Mouse (Mus musculus) liver, embryonic 13.5 days (tissue): ENCODE results near the gene Supt20. TPM values are rescaled to one million over a fixed set of nuclear protein-coding genes. Genes with fewer than 3 reads are reported as not detected.
"Not testable (repeated sequence)": the region's sequence is repeated elsewhere in the genome, so short reads cannot be mapped to it uniquely, and the experiment has no call there.

Experiments
- ATAC-seq: fragments of 200-750 bp; cut with Nextera tagmentation; 2 replicates; pipeline ENCODE4 v1.8.0; 2017; ENCODE audit warnings: low read depth, mild to moderate bottlenecking, moderate number of reproducible peaks, moderate library complexity
- DNase-seq: peaks from one replicate; pipeline ENCODE4 v3.0.0; 2022
- H3K27ac ChIP-seq: fragments of 300-500 bp; sonication (generic); 2 replicates; pipeline ENCODE4 v1.5.1; 2015; ENCODE audit warnings: moderate library complexity, mild to moderate bottlenecking, inconsistent platforms
- H3K27me3 ChIP-seq: fragments of 300-500 bp; sonication (generic); 2 replicates; pipeline ENCODE4 v1.6.1; 2015; ENCODE audit warnings: mild to moderate bottlenecking, inconsistent platforms
- H3K36me3 ChIP-seq: fragments of 300-500 bp; sonication (generic); 2 replicates; pipeline ENCODE4 v1.6.1; 2015; ENCODE audit warnings: mild to moderate bottlenecking, inconsistent platforms
- H3K4me1 ChIP-seq: fragments of 300-500 bp; sonication (generic); replicated peaks from 2 replicates; pipeline ENCODE4 v1.6.1; 2015; ENCODE audit warnings: inconsistent platforms
- H3K4me2 ChIP-seq: fragments of 300-500 bp; sonication (generic); 2 replicates; pipeline ENCODE4 v1.6.1; 2015; ENCODE audit warnings: inconsistent platforms, mild to moderate bottlenecking, moderate library complexity
- H3K4me3 ChIP-seq: fragments of 300-500 bp; sonication (generic); replicated peaks from 2 replicates; pipeline ENCODE4 v1.5.1; 2015; ENCODE audit warnings: mild to moderate bottlenecking, inconsistent platforms
- H3K9ac ChIP-seq: fragments of 300-500 bp; sonication (generic); 2 replicates; pipeline ENCODE4 v1.6.1; 2015; ENCODE audit warnings: mild to moderate bottlenecking, inconsistent platforms
- H3K9me3 ChIP-seq: fragments of 300-500 bp; sonication (generic); replicated peaks from 2 replicates; pipeline ENCODE4 v1.6.1; 2016; ENCODE audit warnings: inconsistent platforms
- WGBS: fragments of 180-500 bp; shearing (Covaris S2); methylation state at CpG from one replicate; pipeline ENCODE4 v1.1.7; 2015; ENCODE audit not compliant: insufficient replicate concordance; 5-methylcytosine and 5-hydroxymethylcytosine counted together
- polyA plus RNA-seq: library from polyadenylated mRNA; unstranded; fragments of >200 nt; fragmentation: Nextera tagmentation; extraction: Ambion mirVana; gene quantifications from 2 replicates; pipeline ENCODE4 v1.2.1, GENCODE M21; 2015

Gene Supt20
- polyA plus RNA-seq, 1 experiment from 2014 or later, result 33.1 TPM

DNA sequence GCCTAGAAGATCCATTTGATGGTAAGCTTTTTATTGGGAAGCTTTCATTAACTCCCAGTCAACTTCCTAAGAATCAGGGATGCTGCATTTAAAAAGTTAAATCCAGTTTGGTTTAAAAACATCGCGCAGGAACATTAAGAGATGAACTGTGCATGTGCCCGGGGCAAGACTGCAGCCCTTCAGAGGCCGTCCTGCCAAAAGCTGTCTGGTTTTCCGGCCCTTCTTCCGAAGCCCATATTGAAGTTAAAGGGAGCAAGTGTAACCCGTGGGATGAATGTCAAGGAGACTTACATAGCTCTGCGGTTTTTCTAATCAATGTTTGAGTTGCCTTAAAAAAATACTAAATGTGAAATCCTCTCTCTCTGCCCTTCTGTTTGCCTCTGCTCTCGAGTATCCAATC is 66.6 kb downstream of the Supt20 start:
- ATAC-seq (no peak), DNase-seq (no peak)
- no peak overlapping the region for H3K4me3 ChIP-seq
- H3K4me1 ChIP-seq, result peaks cover 10% of the 10 kb centered on the region
- no peak overlapping the region for H3K27ac ChIP-seq
- H3K9ac ChIP-seq, result no peak overlapping the region
- WGBS, result 65% methylated on average over 9 of the region's 9 CpGs
- H3K27me3 ChIP-seq, result peaks cover 36% of the 10 kb centered on the region
- no peaks in the 10 kb centered on the region for H3K9me3 ChIP-seq
- H3K36me3 ChIP-seq, result no peaks in the 10 kb centered on the region
- no peak overlapping the region for H3K4me2 ChIP-seq

- DNase-seq (no peak), ATAC-seq (no peak)
- Histone ChIP-seq H3K4me3 (no peak overlapping the region), H3K4me2 (no peak overlapping the region), H3K27ac (no peak overlapping the region), H3K36me3 (no peaks in the 10 kb centered on the region), H3K27me3 (peaks cover 23% of the 10 kb centered on the region), H3K9me3 (no peaks in the 10 kb centered on the region), H3K9ac (no peak overlapping the region), H3K4me1 (peaks cover 7% of the 10 kb centered on the region; the same call in 1 of the 2 replicates)
- WGBS, result 62% methylated on average over 15 of the region's 15 CpGs
Observed at GRCm38 (mm10) chr3:54760321-54761115, 67.9 kb downstream of the Supt20 start.

DNA sequence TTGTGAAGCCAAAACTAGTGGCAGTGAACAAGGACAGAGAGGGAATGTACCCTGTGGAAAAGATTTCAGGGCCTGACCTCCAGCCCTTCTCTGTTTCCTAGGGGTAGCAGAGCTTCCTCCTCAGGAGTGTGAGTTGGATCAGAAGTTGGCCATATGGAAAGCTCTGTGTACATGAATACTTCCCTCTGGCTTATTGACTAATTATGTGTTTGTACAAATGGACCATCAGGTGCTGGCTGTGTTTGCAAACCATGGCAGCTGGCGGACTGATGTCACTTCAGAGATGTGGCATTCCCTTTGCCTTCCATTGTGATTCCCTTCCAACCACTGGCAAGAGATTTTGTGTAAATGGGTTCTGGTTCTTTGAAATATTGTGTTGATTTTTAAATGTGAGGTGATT is 68.7 kb downstream of the Supt20 start:
- DNase-seq (no peak), ATAC-seq (no peak)
- H3K27me3 ChIP-seq, result peaks cover 16% of the 10 kb centered on the region
- no peak overlapping the region for H3K4me2 ChIP-seq
- H3K27ac ChIP-seq, result no peak overlapping the region
- WGBS, result 70% methylated on average over 1 of the region's 1 CpGs
- H3K4me3 ChIP-seq, result no peak overlapping the region
- no peak overlapping the region for H3K9ac ChIP-seq
- H3K36me3 ChIP-seq, result no peaks in the 10 kb centered on the region
- peaks cover 7% of the 10 kb centered on the region; the same call in 1 of the 2 replicates for H3K4me1 ChIP-seq
- no peaks in the 10 kb centered on the region for H3K9me3 ChIP-seq

DNA sequence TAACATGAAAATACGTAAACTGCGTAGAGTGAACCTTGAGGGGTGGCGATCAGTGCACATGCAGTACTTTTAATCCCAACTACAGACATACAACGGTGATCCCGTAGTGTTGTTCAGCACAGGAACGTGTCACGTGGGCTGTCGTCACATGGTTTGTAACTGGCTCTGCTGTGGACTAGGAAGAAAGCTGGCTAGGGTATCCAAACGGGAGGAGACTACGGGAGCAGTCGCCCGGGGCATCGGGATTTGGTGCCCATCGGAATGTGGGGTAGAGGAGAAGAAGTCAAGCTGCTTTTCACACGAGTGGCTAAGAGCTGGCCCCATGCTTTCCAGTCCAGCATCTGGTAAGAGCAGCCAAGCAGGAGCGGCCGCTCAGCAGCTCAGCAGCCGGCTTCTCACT is 71.8 kb downstream of the Supt20 start:
- Histone ChIP-seq H3K36me3 (no peaks in the 10 kb centered on the region), H3K27ac (no peak overlapping the region), H3K9ac (no peak overlapping the region), H3K27me3 (no peaks in the 10 kb centered on the region), H3K9me3 (no peaks in the 10 kb centered on the region), H3K4me3 (no peak overlapping the region), H3K4me2 (no peak overlapping the region), H3K4me1 (peaks cover 7% of the 10 kb centered on the region; the same call in 1 of the 2 replicates)
- WGBS, result 67% methylated on average over 18 of the region's 18 CpGs
- DNase-seq (no peak), ATAC-seq (no peak)

- H3K4me1 ChIP-seq, H3K9ac ChIP-seq, DNase-seq, H3K4me2 ChIP-seq, H3K4me3 ChIP-seq, H3K27me3 ChIP-seq, H3K27ac ChIP-seq, ATAC-seq, H3K9me3 ChIP-seq, H3K36me3 ChIP-seq: not testable (repeated sequence)
- 69% methylated on average over 6 of the region's 6 CpGs for WGBS
Observed at GRCm38 (mm10) chr3:54765521-54765920, 72.9 kb downstream of the Supt20 start.

- Histone ChIP-seq H3K4me2 (no peak overlapping the region), H3K4me1 (peaks cover 4% of the 10 kb centered on the region; the same call in 1 of the 2 replicates), H3K4me3 (no peak overlapping the region), H3K9me3 (no peaks in the 10 kb centered on the region), H3K9ac (no peak overlapping the region), H3K27me3 (no peaks in the 10 kb centered on the region), H3K36me3 (no peaks in the 10 kb centered on the region), H3K27ac (no peak overlapping the region)
- no peak for DNase-seq
- no peak for ATAC-seq
- WGBS, result 69% methylated on average over 14 of the region's 14 CpGs
Observed at GRCm38 (mm10) chr3:54766034-54766433, 73.4 kb downstream of the Supt20 start.

GRCm38 (mm10) chr3:54766811-54767210 is 74.2 kb downstream of the Supt20 start:
- Histone ChIP-seq H3K4me2 (no peak overlapping the region), H3K27ac (no peak overlapping the region), H3K36me3 (no peaks in the 10 kb centered on the region), H3K4me1 (no peaks in the 10 kb centered on the region), H3K27me3 (no peaks in the 10 kb centered on the region), H3K4me3 (no peak overlapping the region), H3K9ac (no peak overlapping the region), H3K9me3 (no peaks in the 10 kb centered on the region)
- DNase-seq, result no peak
- WGBS, result 69% methylated on average over 5 of the region's 5 CpGs
- no peak for ATAC-seq

- no peaks in the 10 kb centered on the region for H3K36me3 ChIP-seq
- H3K9ac ChIP-seq, result no peak overlapping the region
- H3K27ac ChIP-seq, result no peak overlapping the region
- 0 out of 2 replicates have a peak, but pooled peaks cover 3% of the 10 kb centered on the region for H3K9me3 ChIP-seq
- DNase-seq, result no peak
- ATAC-seq, result no peak
- no peak overlapping the region for H3K4me3 ChIP-seq
- no peak overlapping the region for H3K4me2 ChIP-seq
- H3K4me1 ChIP-seq, result no peaks in the 10 kb centered on the region
- H3K27me3 ChIP-seq, result no peaks in the 10 kb centered on the region
- WGBS, result 68% methylated on average over 8 of the region's 8 CpGs
Observed at GRCm38 (mm10) chr3:54768592-54768991, 76.0 kb downstream of the Supt20 start.

GRCm38 (mm10) chr3:54769349-54770275 is 77.0 kb downstream of the Supt20 start:
- Histone ChIP-seq H3K4me1 (no peaks in the 10 kb centered on the region), H3K27ac (no peak overlapping the region), H3K27me3 (no peaks in the 10 kb centered on the region), H3K9me3 (0 out of 2 replicates have a peak, but pooled peaks cover 4% of the 10 kb centered on the region), H3K4me3 (no peak overlapping the region), H3K9ac (no peak overlapping the region), H3K4me2 (no peak overlapping the region), H3K36me3 (no peaks in the 10 kb centered on the region)
- DNase-seq (no peak), ATAC-seq (no peak)
- 63% methylated on average over 17 of the region's 17 CpGs for WGBS

DNA sequence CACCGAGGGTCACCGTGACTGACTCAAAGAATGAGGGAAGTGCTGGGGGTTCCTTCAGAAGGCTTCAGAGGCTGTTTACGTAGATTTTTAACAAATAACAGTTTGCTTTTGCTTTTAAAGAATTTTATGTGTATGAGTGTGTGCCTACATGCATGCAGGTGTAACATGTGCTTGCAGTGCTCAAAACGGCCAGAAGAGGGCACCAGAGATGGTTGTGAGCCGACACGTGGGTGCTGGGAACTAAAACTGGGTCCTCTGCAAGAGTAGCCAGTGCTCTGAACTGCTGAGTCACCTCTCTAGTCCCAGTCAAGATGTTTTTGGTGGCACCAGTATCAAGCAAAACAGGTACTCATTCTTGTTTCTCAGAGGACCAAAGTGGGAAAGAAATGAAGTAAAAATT is 81.0 kb downstream of the Supt20 start:
- no peak overlapping the region for H3K4me3 ChIP-seq
- WGBS, result 65% methylated on average over 6 of the region's 6 CpGs
- no peak overlapping the region for H3K9ac ChIP-seq

GRCm38 (mm10) chr3:54775989-54776631 is 83.5 kb downstream of the Supt20 start:
- Histone ChIP-seq H3K36me3 (no peaks in the 10 kb centered on the region), H3K4me1 (no peaks in the 10 kb centered on the region), H3K4me2 (no peak overlapping the region), H3K9me3 (0 out of 2 replicates have a peak, but pooled peaks cover 4% of the 10 kb centered on the region), H3K9ac (no peak overlapping the region), H3K4me3 (no peak overlapping the region), H3K27me3 (no peaks in the 10 kb centered on the region), H3K27ac (no peak overlapping the region)
- WGBS, result 43% methylated on average over 7 of the region's 7 CpGs
- DNase-seq (no peak), ATAC-seq (no peak)

More for the DNA sequence above, 81.0 kb downstream of the Supt20 start:
- no peak overlapping the region for H3K27ac ChIP-seq
- 0 out of 2 replicates have a peak, but pooled peaks cover 4% of the 10 kb centered on the region for H3K9me3 ChIP-seq
- H3K4me1 ChIP-seq, result no peaks in the 10 kb centered on the region
- no peak for ATAC-seq
- DNase-seq, result no peak
- no peaks in the 10 kb centered on the region for H3K36me3 ChIP-seq
- no peaks in the 10 kb centered on the region for H3K27me3 ChIP-seq
- no peak overlapping the region for H3K4me2 ChIP-seq
